Mouse (Mus musculus) heart, postnatal 0 days (tissue): ENCODE results near the gene Prkn. TPM values are rescaled to one million over a fixed set of nuclear protein-coding genes. Genes with fewer than 3 reads are reported as not detected.
A peak's percentile ranks its signal among the peaks of the same experiment; 100 is the strongest.

ENCODE experiments used
- ATAC-seq: fragments of 200-750 bp; cut with Nextera tagmentation; 2 replicates; pipeline ENCODE4 v1.8.0; 2017; ENCODE audit warnings: low read depth, moderate number of reproducible peaks, moderate library complexity; ENCODE audit not compliant: insufficient read depth
- DNase-seq: peaks from one replicate; pipeline ENCODE4 v3.0.0-alpha.2; 2016; ENCODE audit warnings: low spot score
- H3K27ac ChIP-seq: fragments of 300-500 bp; sonication (generic); 2 replicates; pipeline ENCODE4 v1.5.1; 2014; ENCODE audit warnings: low read depth, mild to moderate bottlenecking
- H3K27me3 ChIP-seq: fragments of 300-500 bp; sonication (generic); 2 replicates; pipeline ENCODE4 v1.6.1; 2014; ENCODE audit warnings: low read length, mixed read lengths; ENCODE audit not compliant: control insufficient read depth, insufficient read depth
- H3K36me3 ChIP-seq: fragments of 300-500 bp; sonication (generic); replicated peaks from 2 replicates; pipeline ENCODE4 v1.6.1; 2014; ENCODE audit warnings: low read length, mixed read lengths; ENCODE audit not compliant: control insufficient read depth, insufficient read depth
- H3K4me1 ChIP-seq: fragments of 300-500 bp; sonication (generic); 2 replicates; pipeline ENCODE4 v1.6.1; 2014; ENCODE audit warnings: antibody characterized with exemption; ENCODE audit not compliant: control insufficient read depth, insufficient read depth
- H3K4me2 ChIP-seq: fragments of 300-500 bp; sonication (generic); 2 replicates; pipeline ENCODE4 v1.6.1; 2014; ENCODE audit warnings: low read depth, mild to moderate bottlenecking, low read length, moderate library complexity
- H3K4me3 ChIP-seq: fragments of 300-500 bp; sonication (generic); 2 replicates; pipeline ENCODE4 v1.5.1; 2014; ENCODE audit warnings: low read depth, low read length
- H3K9ac ChIP-seq: fragments of 300-500 bp; sonication (generic); replicated peaks from 2 replicates; pipeline ENCODE4 v1.6.1; 2014; ENCODE audit warnings: low read depth, low read length, mixed read lengths
- H3K9me3 ChIP-seq: fragments of 300-500 bp; sonication (generic); replicated peaks from 2 replicates; pipeline ENCODE4 v1.6.1; 2016; ENCODE audit warnings: low read length; ENCODE audit not compliant: control insufficient read depth
- CTCF ChIP-seq: IDR thresholded peaks from 2 replicates; pipeline ENCODE4 v1.5.1; 2016; ENCODE audit warnings: antibody characterized with exemption, control low read depth, low read depth
- EP300 ChIP-seq: IDR thresholded peaks from 2 replicates; pipeline ENCODE4 v1.6.1; 2016; ENCODE audit warnings: antibody characterized with exemption, low read depth
- WGBS: fragments of 180-500 bp; shearing (Covaris S2); extraction: QIAGEN DNeasy Blood & Tissue Kit; methylation state at CpG from one replicate; pipeline ENCODE4 v1.1.7; 2014; 5-methylcytosine and 5-hydroxymethylcytosine counted together
- polyA plus RNA-seq: library from polyadenylated mRNA; unstranded; fragments of >200 nt; fragmentation: Nextera tagmentation; extraction: Ambion mirVana; gene quantifications from 2 replicates; pipeline ENCODE4 v1.2.1, GENCODE M21; 2015
- total RNA-seq: library from RNA; depleted of rRNA; stranded (reverse); fragments of >200 nt; gene quantifications from 2 replicates; pipeline ENCODE4 v1.2.3, GENCODE M21; 2014; ENCODE audit warnings: low replicate concordance

Gene Prkn
- total and polyA plus RNA-seq, 2 experiments from 2014 or later = 4.5 to 14.2 TPM

- no peak overlapping the region for H3K4me2 ChIP-seq
- 83% methylated on average over 9 of the region's 9 CpGs for WGBS
- H3K4me3 ChIP-seq = no peak overlapping the region
- H3K27ac ChIP-seq = no peak overlapping the region
- H3K27me3 ChIP-seq = no peaks in the 10 kb centered on the region
- H3K9ac ChIP-seq = no peak overlapping the region
- no peaks in the 10 kb centered on the region for H3K4me1 ChIP-seq
- ATAC-seq (no peak), DNase-seq (no peak)
- H3K9me3 ChIP-seq = no peaks in the 10 kb centered on the region
- H3K36me3 ChIP-seq = no peaks in the 10 kb centered on the region
- TF ChIP-seq EP300 (no peak), CTCF (no peak)
Observed at GRCm38 (mm10) chr17:11573666-11574065, 733.5 kb downstream of the Prkn start.

GRCm38 (mm10) chr17:11585491-11585890 lies 745.3 kb downstream of the Prkn start:
- no peak overlapping the region for H3K9ac ChIP-seq
- ATAC-seq = no peak
- H3K4me2 ChIP-seq = no peak overlapping the region
- TF ChIP-seq EP300 = no peak
- TF ChIP-seq CTCF = no peak
- no peaks in the 10 kb centered on the region for H3K36me3 ChIP-seq
- WGBS = 67% methylated on average over 4 of the region's 4 CpGs
- H3K4me1 ChIP-seq = no peaks in the 10 kb centered on the region
- no peak for DNase-seq
- H3K9me3 ChIP-seq = no peaks in the 10 kb centered on the region
- H3K27me3 ChIP-seq = no peaks in the 10 kb centered on the region
- no peak overlapping the region for H3K4me3 ChIP-seq
- H3K27ac ChIP-seq = no peak overlapping the region

DNA sequence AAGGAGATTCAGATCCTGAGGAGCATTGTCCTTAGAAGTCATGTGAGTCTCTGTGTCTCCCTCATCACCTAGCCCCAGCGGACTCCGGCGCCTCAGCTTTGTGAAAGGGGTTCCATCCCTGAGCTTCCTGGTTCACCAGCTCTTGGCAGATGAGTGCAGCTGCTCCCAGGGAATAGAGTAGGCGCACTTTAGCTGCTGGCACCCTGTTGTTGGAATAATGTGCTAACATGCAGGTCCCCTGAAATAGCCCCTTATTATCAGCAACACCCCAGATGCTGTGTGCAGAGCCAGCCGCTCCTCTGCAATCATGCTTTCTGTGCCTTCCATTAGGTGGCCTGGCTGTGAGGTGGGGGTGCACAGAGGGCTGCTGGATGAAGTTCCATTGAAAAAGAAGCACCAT lies 767.7 kb downstream of the Prkn start:
- ATAC-seq (no peak), DNase-seq (no peak)
- H3K4me2 ChIP-seq = no peak overlapping the region
- H3K4me1 ChIP-seq = no peaks in the 10 kb centered on the region
- no peaks in the 10 kb centered on the region for H3K36me3 ChIP-seq
- TF ChIP-seq EP300 (no peak), CTCF (no peak)
- H3K9me3 ChIP-seq = 0 out of 2 replicates have a peak, but pooled peaks cover 5% of the 10 kb centered on the region
- H3K27ac ChIP-seq = no peak overlapping the region
- 75% methylated on average over 5 of the region's 5 CpGs for WGBS
- no peaks in the 10 kb centered on the region for H3K27me3 ChIP-seq
- no peak overlapping the region for H3K4me3 ChIP-seq
- no peak overlapping the region for H3K9ac ChIP-seq

- peak; percentile 40 for DNase-seq
Observed at GRCm38 (mm10) chr17:11611459-11611858, 771.3 kb downstream of the Prkn start.

DNA sequence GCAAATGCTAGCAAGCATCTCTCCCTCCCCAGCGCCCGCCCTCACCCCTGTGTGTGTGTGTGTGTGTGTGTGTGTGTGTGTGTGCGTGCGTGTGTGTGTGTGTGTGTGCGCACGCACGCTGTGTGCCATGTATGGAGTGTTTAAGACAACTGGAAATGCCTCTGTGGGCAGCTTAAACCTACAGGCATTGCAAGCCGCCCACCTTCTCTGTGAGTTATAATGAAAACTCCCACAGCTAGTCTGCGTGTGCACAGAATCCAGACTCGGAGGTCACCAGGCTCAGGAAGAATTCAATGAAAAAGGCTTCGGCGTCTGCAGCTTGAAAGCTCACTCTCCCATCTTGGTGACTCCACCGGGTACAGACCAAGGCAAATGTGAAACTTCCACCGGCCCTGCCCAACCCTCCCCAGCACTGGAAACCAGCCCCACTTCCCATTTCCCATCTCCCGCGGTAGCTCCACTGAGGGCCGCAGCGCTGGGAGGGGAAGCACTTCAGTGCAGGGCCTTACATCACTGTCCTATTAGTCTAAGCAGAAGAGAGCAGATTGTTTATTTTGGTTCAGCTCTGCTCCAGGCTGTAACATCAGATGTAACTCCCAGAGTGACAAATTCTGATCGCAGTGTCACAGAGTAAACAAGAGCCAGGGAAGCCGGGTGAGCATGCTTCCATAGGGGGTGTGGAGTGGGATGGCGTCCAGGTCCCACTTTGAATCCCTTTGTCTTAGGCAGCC lies 772.8 kb downstream of the Prkn start:
- DNase-seq = no peak
- Histone ChIP-seq H3K9ac (no peak overlapping the region), H3K27ac (no peak overlapping the region), H3K4me3 (no peak overlapping the region), H3K36me3 (no peaks in the 10 kb centered on the region), H3K9me3 (no peaks in the 10 kb centered on the region), H3K4me2 (no peak overlapping the region), H3K4me1 (no peaks in the 10 kb centered on the region), H3K27me3 (no peaks in the 10 kb centered on the region)
- TF ChIP-seq CTCF (no peak), EP300 (no peak)
- 57% methylated on average over 21 of the region's 21 CpGs for WGBS
- no peak for ATAC-seq

More at GRCm38 (mm10) chr17:11611459-11611858, 771.3 kb downstream of the Prkn start:
- Histone ChIP-seq H3K9me3 (no peaks in the 10 kb centered on the region), H3K4me2 (no peak overlapping the region), H3K27ac (no peak overlapping the region), H3K36me3 (no peaks in the 10 kb centered on the region), H3K27me3 (no peaks in the 10 kb centered on the region), H3K9ac (no peak overlapping the region), H3K4me3 (no peak overlapping the region), H3K4me1 (no peaks in the 10 kb centered on the region)
- TF ChIP-seq EP300 (no peak), CTCF (peak; percentile 62)
- 9% methylated on average over 7 of the region's 7 CpGs for WGBS
- ATAC-seq = no peak

GRCm38 (mm10) chr17:11617552-11617951 lies 777.4 kb downstream of the Prkn start:
- Histone ChIP-seq H3K27ac (no peak overlapping the region), H3K4me3 (no peak overlapping the region), H3K4me2 (no peak overlapping the region), H3K9ac (no peak overlapping the region), H3K9me3 (no peaks in the 10 kb centered on the region), H3K4me1 (no peaks in the 10 kb centered on the region), H3K27me3 (no peaks in the 10 kb centered on the region), H3K36me3 (no peaks in the 10 kb centered on the region)
- TF ChIP-seq EP300 = no peak
- no peak for TF ChIP-seq CTCF
- no peak for ATAC-seq
- 69% methylated on average over 2 of the region's 2 CpGs for WGBS
- DNase-seq = no peak
